22 mouse cellular contexts compared by ENCODE assay signal in the genomic region with DNA sequence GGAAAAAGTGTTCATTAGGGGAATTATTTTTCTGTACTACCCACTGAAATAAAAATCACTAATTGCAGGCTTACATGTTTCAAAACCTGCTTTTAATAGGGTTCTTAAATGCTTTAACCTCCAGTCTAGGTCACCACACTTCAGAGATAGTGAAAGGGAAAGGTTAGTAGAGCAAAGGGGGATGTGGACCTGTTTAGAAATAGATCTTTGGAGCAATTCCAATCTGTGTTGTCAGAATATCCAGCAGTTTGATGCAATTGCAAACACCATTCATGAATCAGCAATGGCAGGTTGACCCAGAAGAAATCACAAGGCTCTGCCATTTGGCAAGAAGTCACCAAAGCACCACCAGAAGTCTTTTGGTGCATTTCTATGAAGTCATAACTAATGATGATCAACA.
A peak's percentile ranks its signal among the peaks of the same experiment; 100 is the strongest.
DNase-seq lines count a peak whose midpoint lies in the region; ATAC-seq and TF ChIP-seq lines count a peak whose summit lies in the region.
"Had no signal": no experiment of that assay in that cellular context is flagged by ENCODE, and none has a peak within 500 bp of the region (broad histone marks: within the 10 kb centered on the region; RNA-seq: fewer than 3 reads in every experiment).

No protein-coding gene starts in this region.

- TF ChIP-seq EP300 in liver, postnatal 0 days (IDR thresholded peaks at IDR 0.05; ENCODE audit: low read depth): no peak

- no peak overlapping the region for H3K27ac ChIP-seq in liver, adult 2 months (replicated peaks; ENCODE audit: insufficient read depth, low read depth, low read length)
- no peak overlapping the region for H3K27ac ChIP-seq in liver, embryonic 12.5 days
- no peak overlapping the region for H3K27ac ChIP-seq in liver, postnatal 0 days (ENCODE audit: low read depth)

- ATAC-seq in liver, embryonic 12.5 days: no peak
- peak; percentile 67 for ATAC-seq in liver, postnatal 0 days
- ATAC-seq: activated CD4-positive, CD25-positive, alpha-beta regulatory T cell, adult 4 months; CD4-positive, CD25-positive, alpha-beta regulatory T cell, adult 4 months; Patski had no signal

- H3K79me2 ChIP-seq in liver, adult 2 months (ENCODE audit: control insufficient read depth, insufficient read depth, low read length): no peaks in the 10 kb centered on the region

- no peak overlapping the region for H3K4me3 ChIP-seq in liver, adult 2 months (ENCODE audit: insufficient read depth, low read depth, low read length)
- H3K4me3 ChIP-seq in liver, embryonic 12.5 days: no peak overlapping the region
- no peak overlapping the region for H3K4me3 ChIP-seq in liver, postnatal 0 days (ENCODE audit: low read depth, low read length)

- peak; percentile 1 for DNase-seq in adrenal gland, postnatal 10 days
- DNase-seq in adrenal gland, postnatal 4 days (ENCODE audit: low spot score in 2 of 2): no peak
- peak; percentile 82 for DNase-seq in liver, adult 2 months (ENCODE audit: extremely low read depth, low read depth, low spot score)
- no peak for DNase-seq in liver, postnatal 0 days
- DNase-seq in liver: no peak
- DNase-seq: adrenal gland, adult 2 months; adrenal gland, adult 8-10 months; adrenal gland, postnatal 14 days; adrenal gland, postnatal 25 days; adrenal gland, postnatal 36 days; B cell, adult 2 months; cerebellum, adult 11 months; cerebellum, adult 11-12 months; cerebellum, adult 18-20 months; cerebellum, adult 2 months; cerebellum, adult 8-10 months had no signal

- H3K4me2 ChIP-seq in liver, embryonic 12.5 days: no peak overlapping the region
- H3K4me2 ChIP-seq in liver, postnatal 0 days (ENCODE audit: low read depth, low read length): no peak overlapping the region

- no peaks in the 10 kb centered on the region for H3K9me3 ChIP-seq in liver, embryonic 12.5 days (replicated peaks)
- no peaks in the 10 kb centered on the region for H3K9me3 ChIP-seq in liver, postnatal 0 days (ENCODE audit: low read length)
- H3K9me3 ChIP-seq: G1E had no signal

- no peak for TF ChIP-seq CTCF in liver, adult 2 months (IDR thresholded peaks at IDR 0.05; ENCODE audit: low read depth, low read length)
- no peak for TF ChIP-seq CTCF in liver, postnatal 0 days (IDR thresholded peaks at IDR 0.05; ENCODE audit: low read depth)

- no peaks in the 10 kb centered on the region for H3K4me1 ChIP-seq in liver, adult 2 months (ENCODE audit: control insufficient read depth, insufficient read depth, low read length)
- no peaks in the 10 kb centered on the region for H3K4me1 ChIP-seq in liver, embryonic 12.5 days
- no peaks in the 10 kb centered on the region for H3K4me1 ChIP-seq in liver, postnatal 0 days (ENCODE audit: insufficient read depth)

- no peak overlapping the region for H3K9ac ChIP-seq in liver, adult 2 months (ENCODE audit: low read depth, low read length)
- H3K9ac ChIP-seq in liver, embryonic 12.5 days: no peak overlapping the region
- no peak overlapping the region for H3K9ac ChIP-seq in liver, postnatal 0 days (replicated peaks)

- no peaks in the 10 kb centered on the region for H3K27me3 ChIP-seq in liver, adult 2 months (ENCODE audit: control insufficient read depth, insufficient read depth, low read length)
- no peaks in the 10 kb centered on the region for H3K27me3 ChIP-seq in liver, embryonic 12.5 days (replicated peaks)
- H3K27me3 ChIP-seq in liver, postnatal 0 days (ENCODE audit: insufficient read depth, low read length): no peaks in the 10 kb centered on the region
- H3K27me3 ChIP-seq: CH12.LX, Patski had no signal

- H3K36me3 ChIP-seq in liver, adult 2 months (ENCODE audit: control insufficient read depth, insufficient read depth, low read length): no peaks in the 10 kb centered on the region
- no peaks in the 10 kb centered on the region for H3K36me3 ChIP-seq in liver, embryonic 12.5 days
- H3K36me3 ChIP-seq in liver, postnatal 0 days (replicated peaks; ENCODE audit: insufficient read depth, low read length): no peaks in the 10 kb centered on the region
- H3K36me3 ChIP-seq: G1E had no signal

- no peak for TF ChIP-seq POLR2A in liver, adult 2 months (IDR thresholded peaks at IDR 0.05; ENCODE audit: extremely low read depth, insufficient read depth, low read length)

Comparison
In these comparisons a context has a peak if more than half of its experiments do, and no peak if none do; other contexts are left out.
1. DNase-seq: peak in adrenal gland, postnatal 10 days (single experiment) and liver, adult 2 months (single experiment); none in adrenal gland, postnatal 4 days (0 of 2), liver, postnatal 0 days (single experiment) and liver (single experiment).